Mouse (Mus musculus) heart, adult 8-10 months (tissue): ENCODE results near the gene Pamr1. TPM values are rescaled to one million over a fixed set of nuclear protein-coding genes. Genes with fewer than 3 reads are reported as not detected.

Experiments used
- DNase-seq: peaks from one replicate; pipeline ENCODE4 v3.0.0; 2022; ENCODE audit warnings: low spot score
- total RNA-seq, 4 experiments: library from RNA; stranded (reverse); gene quantifications; 2 replicates each; pipeline ENCODE4 v1.2.4; 2022

Pamr1 gene
- 1 to 10 TPM; 1.3 to 2.8 (median 2.4) TPM for total RNA-seq

GRCm38 (mm10) chr2:102549611-102550266, at the start of gene Pamr1:
TSS of gene Pamr1 (plus strand) at chr2:102550012.
- DNase-seq = no peak

GRCm38 (mm10) chr2:102507633-102508032, 42.2 kb upstream of the Pamr1 start:
- peak; percentile 6 for DNase-seq

- no peak for DNase-seq
These were observed 41.7 kb upstream of the Pamr1 start for GRCm38 (mm10) chr2:102508154-102508553.

- DNase-seq = no peak
These were observed 29.9 kb upstream of the Pamr1 start for GRCm38 (mm10) chr2:102519956-102520355.

- DNase-seq = no peak
These were observed 22.2 kb upstream of the Pamr1 start for GRCm38 (mm10) chr2:102527563-102527962.

- DNase-seq = no peak
These were observed 16.4 kb upstream of the Pamr1 start for GRCm38 (mm10) chr2:102533437-102533836.

- DNase-seq = no peak
These were observed 13.0 kb upstream of the Pamr1 start for GRCm38 (mm10) chr2:102536766-102537165.

GRCm38 (mm10) chr2:102540438-102541230, 9.2 kb upstream of the Pamr1 start:
- DNase-seq = no peak

- no peak for DNase-seq
These were observed 8.2 kb upstream of the Pamr1 start for GRCm38 (mm10) chr2:102541404-102542125.

- DNase-seq = no peak
These were observed 5.7 kb upstream of the Pamr1 start for GRCm38 (mm10) chr2:102543961-102544719.

- no peak for DNase-seq
These were observed 1.2 kb downstream of the Pamr1 start for GRCm38 (mm10) chr2:102550910-102551582.

GRCm38 (mm10) chr2:102551594-102551993, 1.8 kb downstream of the Pamr1 start:
- no peak for DNase-seq

- no peak for DNase-seq
These were observed 2.3 kb downstream of the Pamr1 start for GRCm38 (mm10) chr2:102552095-102552537.

- DNase-seq = no peak
These were observed 7.3 kb downstream of the Pamr1 start for GRCm38 (mm10) chr2:102557085-102557484.

- DNase-seq = no peak
These were observed 9.2 kb downstream of the Pamr1 start for GRCm38 (mm10) chr2:102558965-102559364.

GRCm38 (mm10) chr2:102563848-102564247, 14.0 kb downstream of the Pamr1 start:
- no peak for DNase-seq

- no peak for DNase-seq
These were observed 29.4 kb downstream of the Pamr1 start for GRCm38 (mm10) chr2:102579248-102579647.

GRCm38 (mm10) chr2:102589977-102590376, 40.2 kb downstream of the Pamr1 start:
- peak; percentile 15 for DNase-seq

GRCm38 (mm10) chr2:102594535-102594934, 44.7 kb downstream of the Pamr1 start:
- DNase-seq = no peak

GRCm38 (mm10) chr2:102595395-102596130, 45.8 kb downstream of the Pamr1 start:
- DNase-seq = no peak
